Mouse (Mus musculus) C2C12 (cell line): ENCODE results near the gene Oosp1. TPM values are rescaled to one million over a fixed set of nuclear protein-coding genes. Genes with fewer than 3 reads are reported as not detected.

ENCODE experiments used
- H3K27me3 ChIP-seq: one replicate; pipeline ENCODE4 v1.6.1; 2011; ENCODE audit not compliant: control insufficient read depth, insufficient read depth, insufficient read length
- H3K36me3 ChIP-seq: one replicate; pipeline ENCODE4 v1.6.1; 2011; ENCODE audit not compliant: control insufficient read depth, insufficient read depth
- H3K4me3 ChIP-seq: one replicate; pipeline ENCODE4 v1.5.1; 2011; ENCODE audit warnings: mild to moderate bottlenecking, control low read depth; ENCODE audit not compliant: poor library complexity, insufficient read depth, severe bottlenecking
- H3K79me2 ChIP-seq: one replicate; pipeline ENCODE4 v1.6.1; 2011; ENCODE audit not compliant: control insufficient read depth, insufficient read depth
- H3K79me3 ChIP-seq: one replicate; pipeline ENCODE4 v1.6.1; 2011; ENCODE audit warnings: low read depth, control low read depth
- H3ac ChIP-seq: one replicate; pipeline ENCODE3; 2011; ENCODE audit warnings: low read depth; ENCODE audit not compliant: control insufficient read depth, insufficient read length
- CEBPB ChIP-seq: IDR thresholded peaks from one replicate; pipeline ENCODE4 v1.6.1; 2011; ENCODE audit warnings: low read depth, mild to moderate bottlenecking, control low read depth, moderate library complexity
- CTCF ChIP-seq: IDR thresholded peaks from one replicate; pipeline ENCODE4 v1.5.1; 2011; ENCODE audit not compliant: control insufficient read depth, insufficient read depth, insufficient read length
- FOSL1 ChIP-seq: IDR thresholded peaks from one replicate; pipeline ENCODE4 v1.8.0; 2011; ENCODE audit warnings: mild to moderate bottlenecking, low read length; ENCODE audit not compliant: poor library complexity, insufficient read depth, severe bottlenecking
- MAX ChIP-seq: IDR thresholded peaks from one replicate; pipeline ENCODE4 v1.6.1; 2011; ENCODE audit warnings: mild to moderate bottlenecking, control low read depth
- MYOD1 ChIP-seq: IDR thresholded peaks from one replicate; pipeline ENCODE4 v1.6.1; 2011; ENCODE audit warnings: low read depth; ENCODE audit not compliant: control insufficient read depth, insufficient read length
- MYOG ChIP-seq: IDR thresholded peaks from one replicate; pipeline ENCODE4 v1.6.1; 2011; ENCODE audit not compliant: control insufficient read depth, insufficient read length; ENCODE audit errors: extremely low read depth
- USF1 ChIP-seq: IDR thresholded peaks from one replicate; pipeline ENCODE4 v1.6.1; 2011; ENCODE audit warnings: low read depth, mild to moderate bottlenecking, control low read depth, moderate library complexity
- polyA plus RNA-seq: library from polyadenylated mRNA; unstranded; fragments of >200 nt; fragmentation: generic; extraction: Trizol; gene quantifications from one replicate; pipeline ENCODE4 v1.2.1, GENCODE M21; 2012; ENCODE audit warnings: missing spikeins

Oosp1 gene
- polyA plus RNA-seq, 1 experiment: not detected

DNA sequence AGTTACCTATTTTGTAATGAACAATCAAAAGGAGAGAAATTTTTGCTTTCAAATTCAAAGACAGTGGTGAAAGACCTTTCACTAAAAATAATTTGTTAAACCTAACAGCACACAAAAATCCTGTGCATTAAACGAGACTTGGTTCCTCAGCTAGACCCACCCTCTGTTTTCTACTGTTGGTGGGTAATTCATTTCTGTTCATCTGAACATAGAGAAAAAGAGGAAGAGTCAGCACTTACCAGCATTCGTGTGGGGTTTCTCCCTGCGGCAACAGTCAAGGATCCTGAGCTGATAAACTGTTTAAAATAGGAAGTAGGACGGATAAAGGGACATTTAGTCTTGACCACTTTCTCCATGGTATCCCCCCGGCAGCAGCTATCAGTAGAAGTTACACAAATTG is 55.4 kb downstream of the Oosp1 start:
- Histone ChIP-seq H3K4me3 (no peak overlapping the region), H3K79me3 (no peaks in the 10 kb centered on the region), H3K27me3 (no peaks in the 10 kb centered on the region), H3ac (no peak overlapping the region), H3K79me2 (no peaks in the 10 kb centered on the region), H3K36me3 (no peaks in the 10 kb centered on the region)
- TF ChIP-seq MYOD1 (no peak), FOSL1 (no peak), MAX (no peak), USF1 (no peak)

GRCm38 (mm10) chr19:11634330-11634729 is 56.6 kb downstream of the Oosp1 start:
- TF ChIP-seq FOSL1 (no peak), MYOD1 (no peak), CEBPB (no peak), MYOG (no peak), CTCF (no peak), USF1 (no peak), MAX (no peak)

DNA sequence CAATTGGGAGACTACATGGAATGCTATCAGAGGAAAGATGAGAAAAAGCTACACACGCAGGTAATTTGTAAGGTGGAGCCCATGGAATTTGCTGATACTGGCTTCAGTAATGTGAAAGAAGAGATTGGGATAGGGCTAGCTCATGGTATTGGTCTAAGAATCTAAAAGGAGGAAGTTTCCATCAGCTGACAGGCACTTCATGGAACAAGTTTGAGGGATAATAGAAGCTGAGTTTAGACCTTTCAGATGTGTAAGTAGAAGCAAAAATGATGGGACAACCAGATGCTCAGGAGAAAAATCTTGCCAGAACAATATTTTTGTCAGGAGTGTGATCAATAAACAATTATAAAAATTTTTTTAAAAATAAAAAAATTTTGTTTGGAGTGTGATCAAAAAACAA is 57.2 kb downstream of the Oosp1 start:
- no peaks in the 10 kb centered on the region for H3K79me2 ChIP-seq
- no peaks in the 10 kb centered on the region for H3K36me3 ChIP-seq
- TF ChIP-seq MYOG (no peak), CEBPB (no peak), CTCF (no peak), MYOD1 (no peak), MAX (no peak), USF1 (no peak), FOSL1 (no peak)
- H3K79me3 ChIP-seq: no peaks in the 10 kb centered on the region
- no peak overlapping the region for H3ac ChIP-seq
- no peaks in the 10 kb centered on the region for H3K27me3 ChIP-seq
- no peak overlapping the region for H3K4me3 ChIP-seq

More at GRCm38 (mm10) chr19:11634330-11634729, 56.6 kb downstream of the Oosp1 start:
- Histone ChIP-seq H3K79me3 (no peaks in the 10 kb centered on the region), H3K4me3 (no peak overlapping the region), H3K27me3 (no peaks in the 10 kb centered on the region), H3K79me2 (no peaks in the 10 kb centered on the region), H3ac (no peak overlapping the region), H3K36me3 (no peaks in the 10 kb centered on the region)

GRCm38 (mm10) chr19:11625231-11625630 is 65.7 kb downstream of the Oosp1 start:
- Histone ChIP-seq H3K79me3 (no peaks in the 10 kb centered on the region), H3K79me2 (no peaks in the 10 kb centered on the region), H3ac (no peak overlapping the region), H3K27me3 (no peaks in the 10 kb centered on the region), H3K4me3 (no peak overlapping the region), H3K36me3 (no peaks in the 10 kb centered on the region)
- TF ChIP-seq FOSL1 (no peak), USF1 (no peak), MYOD1 (no peak), MYOG (no peak), CEBPB (no peak), CTCF (no peak), MAX (no peak)

- Histone ChIP-seq H3ac (no peak overlapping the region), H3K79me3 (no peaks in the 10 kb centered on the region)
- TF ChIP-seq MYOD1 (no peak), MAX (no peak), USF1 (no peak), CEBPB (no peak), MYOG (no peak), FOSL1 (no peak), CTCF (no peak)
These were observed 66.2 kb downstream of the Oosp1 start for GRCm38 (mm10) chr19:11624800-11625199.

DNA sequence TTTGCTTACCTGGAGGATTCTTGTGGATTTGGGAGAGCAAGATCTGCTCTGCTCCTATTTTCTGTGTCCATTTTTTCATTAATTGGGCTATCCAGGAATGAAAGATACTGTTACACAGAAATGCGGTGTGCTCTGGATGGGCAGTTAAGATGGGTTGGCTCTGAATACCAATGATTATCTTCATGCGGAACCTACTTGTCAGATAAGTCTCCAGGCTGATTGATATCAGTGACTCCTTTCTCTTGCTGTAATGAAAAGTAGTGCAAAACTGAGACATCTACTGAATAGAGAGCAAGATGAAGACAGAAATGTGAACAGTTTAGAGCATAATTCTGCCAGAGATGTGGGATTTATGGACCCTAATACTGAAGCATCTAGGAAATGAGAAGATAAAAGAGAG is 67.4 kb downstream of the Oosp1 start, which contains the start of gene Ms4a2:
Gene Ms4a2 (minus strand): TSS at position 169 of the 400 bp plus-strand sequence.
- Histone ChIP-seq H3K36me3 (no peaks in the 10 kb centered on the region), H3K79me2 (no peaks in the 10 kb centered on the region), H3K4me3 (no peak within 1 kb of the TSS), H3K27me3 (no peaks in the 10 kb centered on the region), H3K79me3 (no peaks in the 10 kb centered on the region), H3ac (no peak within 1 kb of the TSS)
- no peak for TF ChIP-seq USF1
- TF ChIP-seq MYOG: no peak
- TF ChIP-seq CEBPB: no peak
- TF ChIP-seq MYOD1: no peak
- no peak for TF ChIP-seq MAX
- no peak for TF ChIP-seq CTCF
- TF ChIP-seq FOSL1: no peak

More at GRCm38 (mm10) chr19:11624800-11625199, 66.2 kb downstream of the Oosp1 start:
- no peaks in the 10 kb centered on the region for H3K36me3 ChIP-seq
- H3K27me3 ChIP-seq: no peaks in the 10 kb centered on the region
- H3K4me3 ChIP-seq: no peak overlapping the region
- no peaks in the 10 kb centered on the region for H3K79me2 ChIP-seq
